Mouse (Mus musculus) C2C12 (cell line): ENCODE results near the gene Nek7.

ENCODE experiments used
- CTCF ChIP-seq: IDR thresholded peaks from one replicate; pipeline ENCODE4 v1.5.1; 2011; ENCODE audit not compliant: control insufficient read depth, insufficient read depth, insufficient read length
- FOSL1 ChIP-seq: IDR thresholded peaks from one replicate; pipeline ENCODE4 v1.8.0; 2011; ENCODE audit warnings: mild to moderate bottlenecking, low read length; ENCODE audit not compliant: poor library complexity, insufficient read depth, severe bottlenecking
- MAX ChIP-seq: IDR thresholded peaks from one replicate; pipeline ENCODE4 v1.6.1; 2011; ENCODE audit warnings: mild to moderate bottlenecking, control low read depth
- MYOD1 ChIP-seq: IDR thresholded peaks from one replicate; pipeline ENCODE4 v1.6.1; 2011; ENCODE audit warnings: low read depth; ENCODE audit not compliant: control insufficient read depth, insufficient read length
- MYOG ChIP-seq: IDR thresholded peaks from one replicate; pipeline ENCODE4 v1.6.1; 2011; ENCODE audit not compliant: control insufficient read depth, insufficient read length; ENCODE audit errors: extremely low read depth
- USF1 ChIP-seq: IDR thresholded peaks from one replicate; pipeline ENCODE4 v1.6.1; 2011; ENCODE audit warnings: low read depth, mild to moderate bottlenecking, control low read depth, moderate library complexity

- TF ChIP-seq CTCF (no peak), USF1 (no peak), MAX (no peak), MYOG (no peak), FOSL1 (no peak), MYOD1 (no peak)
Observed at GRCm38 (mm10) chr1:138560733-138561132, 59.2 kb downstream of the Nek7 start.
